Mouse (Mus musculus) adrenal gland, postnatal 4 days (tissue): ENCODE data around the gene Aldh8a1. TPM values are rescaled to one million over a fixed set of nuclear protein-coding genes. Genes with fewer than 3 reads are reported as not detected.
"Not testable (repeated sequence)": the region's sequence is repeated elsewhere in the genome, so short reads cannot be mapped to it uniquely, and the experiment has no call there.

Experiments
- DNase-seq, 2 experiments: peaks; one replicate each; pipeline ENCODE4 v3.0.0; 2021 to 2022; ENCODE audit warnings: low spot score in 2 of 2, mixed read lengths in 2 of 2
- total RNA-seq, 2 experiments: library from RNA; stranded (reverse); gene quantifications; 2 replicates each; pipeline ENCODE4 v1.2.3; 2021

Aldh8a1 gene
- total RNA-seq, 2 experiments from 2014 or later = 0.78 to 11.8 TPM

- DNase-seq = no peak
Measured at GRCm38 (mm10) chr10:21366471-21366870, 10.6 kb upstream of the Aldh8a1 start.

GRCm38 (mm10) chr10:21367481-21367880, 9.6 kb upstream of the Aldh8a1 start:
- DNase-seq = no peak

DNA sequence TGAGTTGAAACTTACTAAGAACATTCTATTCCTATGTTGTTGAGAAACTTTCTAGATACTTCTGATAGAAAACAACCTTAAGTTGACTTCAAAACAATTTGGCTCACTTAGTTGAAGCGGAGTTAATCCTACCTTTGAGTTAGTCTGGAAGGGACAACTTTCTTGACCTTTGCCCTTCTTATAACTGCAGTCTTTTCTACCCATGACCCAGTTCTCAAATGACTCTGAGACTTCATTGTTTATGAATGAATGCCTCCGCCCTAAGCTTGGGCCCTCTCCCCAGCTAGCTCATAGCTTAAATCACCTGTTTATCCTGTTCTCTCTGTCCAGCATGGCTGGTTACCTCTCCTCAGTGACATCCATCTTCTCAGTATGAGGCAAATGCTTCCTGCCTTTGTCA, 7.5 kb upstream of the Aldh8a1 start:
- DNase-seq = no peak

- DNase-seq = no peak
Measured at GRCm38 (mm10) chr10:21372271-21372670, 4.8 kb upstream of the Aldh8a1 start.

DNA sequence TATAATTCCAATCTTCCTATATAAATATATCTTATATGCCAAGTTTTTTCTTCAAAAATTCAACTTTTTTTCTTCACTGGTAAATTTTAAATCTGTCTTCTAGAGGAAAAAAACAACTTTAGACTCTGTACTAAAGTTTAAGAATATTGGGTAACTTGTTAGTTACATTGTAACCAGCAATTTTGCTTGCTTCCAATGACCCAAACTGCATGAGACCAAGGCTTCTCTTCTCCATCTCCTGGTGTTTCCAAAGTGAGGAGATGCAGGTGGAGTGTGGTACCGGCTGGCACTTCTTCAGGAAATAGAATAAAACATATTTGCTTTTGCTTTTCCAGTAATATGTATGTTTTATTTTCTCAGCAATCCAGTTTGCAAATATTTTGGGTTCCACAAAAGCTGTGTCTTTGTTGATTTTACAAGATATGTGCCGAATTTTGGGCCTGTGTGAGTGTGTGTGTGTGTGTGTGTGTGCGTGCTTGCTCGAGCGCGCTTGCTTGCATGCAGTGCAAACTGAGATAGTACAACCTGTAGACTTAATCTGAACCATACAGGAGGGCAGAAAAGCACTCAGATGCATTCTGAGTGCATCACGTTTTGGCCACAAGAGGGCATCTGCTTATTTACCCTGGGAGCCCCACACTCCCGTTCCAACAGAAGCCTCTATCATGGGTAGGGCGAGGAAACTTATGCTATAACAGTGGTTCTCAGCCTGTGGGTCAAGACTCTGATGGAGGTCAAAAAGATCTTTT, 1.3 kb downstream of the Aldh8a1 start:
- no peak for DNase-seq

DNA sequence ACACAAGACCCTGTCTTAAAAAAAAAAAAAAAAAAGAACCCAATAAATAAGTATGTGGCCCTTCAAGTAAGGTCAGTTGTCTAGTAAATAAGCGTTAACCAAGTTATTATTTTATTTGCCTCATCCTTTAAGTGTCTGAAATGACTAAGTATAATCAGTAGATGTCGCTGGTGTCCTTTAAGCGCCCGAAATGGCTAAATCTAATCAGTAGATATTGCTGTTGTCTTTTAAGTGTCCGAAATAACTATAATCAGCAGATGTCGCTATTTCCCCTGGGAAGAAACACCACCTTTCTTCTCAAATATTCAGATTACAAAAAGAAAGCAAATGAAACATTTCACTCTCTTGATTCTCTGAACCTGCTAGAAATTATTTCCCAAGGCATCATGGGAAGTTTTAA, 5.8 kb downstream of the Aldh8a1 start:
- DNase-seq = no peak

DNA sequence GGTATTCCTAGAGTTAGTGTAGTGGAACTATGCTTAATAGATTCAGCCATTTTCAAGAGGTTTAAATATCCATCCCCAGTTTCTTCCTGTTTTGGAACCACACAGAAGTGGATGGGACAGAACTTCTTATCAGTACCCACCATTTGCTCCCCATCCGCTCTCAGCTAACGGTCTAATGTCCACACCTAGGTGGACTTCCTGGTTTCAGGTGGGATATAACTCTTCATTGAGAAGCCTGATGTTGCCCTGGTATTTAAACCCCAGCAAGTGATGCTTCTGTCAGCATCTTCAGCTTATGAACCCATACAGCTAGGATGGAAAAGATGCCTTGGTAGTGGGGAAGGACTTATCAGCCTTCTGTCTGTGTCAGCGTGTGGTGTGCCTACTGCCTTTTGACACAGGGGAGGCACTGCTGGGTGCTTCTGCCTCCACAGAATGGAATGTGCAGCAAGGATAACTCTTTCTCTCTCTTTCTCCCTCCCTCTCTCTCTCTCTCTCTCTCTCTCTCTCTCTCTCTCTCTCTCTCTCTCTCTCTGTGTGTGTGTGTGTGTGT, 8.1 kb downstream of the Aldh8a1 start:
- DNase-seq = no peak

- no peak for DNase-seq
Measured at GRCm38 (mm10) chr10:21389075-21389474, 12.0 kb downstream of the Aldh8a1 start.

DNA sequence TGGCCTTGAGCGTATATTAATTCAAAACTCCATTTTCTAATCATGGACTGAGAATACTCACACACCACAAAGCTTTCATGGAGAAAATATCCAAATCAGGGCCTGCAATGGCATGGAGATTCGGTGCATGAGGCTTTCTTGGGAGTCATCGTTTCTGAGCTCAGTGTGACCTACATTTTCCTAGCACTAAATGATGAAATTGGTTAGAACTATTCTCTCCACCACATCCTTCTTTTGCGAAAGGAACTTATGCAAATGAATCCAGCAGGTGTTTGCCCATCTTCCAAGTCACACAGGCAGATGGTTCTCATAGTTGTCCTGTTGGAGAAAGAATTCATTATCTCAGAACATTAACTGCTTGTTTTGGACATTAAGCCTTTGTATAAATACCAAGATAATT, 13.3 kb downstream of the Aldh8a1 start:
- no peak for DNase-seq

DNA sequence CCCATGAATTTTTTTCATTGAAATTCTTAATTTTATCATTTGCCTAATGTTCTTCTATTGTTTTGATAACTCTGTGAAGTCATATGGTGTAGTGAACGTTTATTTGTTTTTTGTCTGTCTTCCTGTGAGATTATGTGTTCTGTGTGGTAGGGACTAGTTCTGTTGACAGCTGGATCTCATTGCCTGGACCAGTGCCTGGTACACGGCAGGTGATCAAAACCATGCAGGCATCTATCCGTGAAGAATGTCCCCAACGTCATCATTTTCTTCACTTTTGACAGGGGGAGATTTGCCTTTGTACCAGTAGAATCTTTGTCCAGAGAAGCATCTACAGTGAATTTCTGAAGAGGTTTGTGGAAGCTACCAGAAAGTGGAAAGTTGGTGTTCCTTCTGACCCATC, 14.2 kb downstream of the Aldh8a1 start:
- no peak for DNase-seq

GRCm38 (mm10) chr10:21393390-21393789, 16.3 kb downstream of the Aldh8a1 start:
- no peak for DNase-seq

DNA sequence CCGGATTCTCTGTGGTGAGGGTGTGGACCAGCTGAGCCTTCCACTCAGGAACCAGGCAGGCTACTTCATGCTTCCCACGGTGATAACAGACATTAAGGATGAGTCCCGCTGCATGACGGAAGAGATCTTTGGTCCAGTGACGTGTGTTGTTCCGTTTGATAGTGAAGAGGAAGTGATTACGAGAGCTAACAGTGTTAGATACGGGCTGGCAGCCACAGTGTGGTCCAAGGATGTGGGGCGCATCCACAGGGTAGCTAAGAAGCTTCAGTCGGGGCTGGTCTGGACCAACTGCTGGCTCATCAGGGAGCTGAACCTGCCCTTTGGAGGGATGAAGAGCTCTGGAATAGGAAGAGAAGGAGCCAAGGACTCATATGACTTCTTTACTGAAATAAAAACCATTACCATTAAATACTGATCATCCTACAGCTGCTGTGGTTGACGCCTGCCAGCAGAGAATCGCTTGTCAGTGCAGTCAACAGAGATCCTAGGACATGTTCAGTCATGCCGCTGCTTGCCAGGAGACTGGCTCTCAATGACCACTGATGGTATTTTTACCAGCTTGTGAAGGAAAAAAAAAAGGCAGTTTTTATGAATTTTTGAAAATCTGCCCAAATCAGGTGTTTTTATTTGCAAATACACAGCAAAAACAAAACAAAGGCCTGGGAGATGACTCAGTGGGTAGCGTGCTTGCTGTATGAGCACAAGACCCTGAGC, 18.5 kb downstream of the Aldh8a1 start:
- no peak for DNase-seq

- not testable (repeated sequence) for DNase-seq
Measured at GRCm38 (mm10) chr10:21398873-21399425, 21.9 kb downstream of the Aldh8a1 start.

DNA sequence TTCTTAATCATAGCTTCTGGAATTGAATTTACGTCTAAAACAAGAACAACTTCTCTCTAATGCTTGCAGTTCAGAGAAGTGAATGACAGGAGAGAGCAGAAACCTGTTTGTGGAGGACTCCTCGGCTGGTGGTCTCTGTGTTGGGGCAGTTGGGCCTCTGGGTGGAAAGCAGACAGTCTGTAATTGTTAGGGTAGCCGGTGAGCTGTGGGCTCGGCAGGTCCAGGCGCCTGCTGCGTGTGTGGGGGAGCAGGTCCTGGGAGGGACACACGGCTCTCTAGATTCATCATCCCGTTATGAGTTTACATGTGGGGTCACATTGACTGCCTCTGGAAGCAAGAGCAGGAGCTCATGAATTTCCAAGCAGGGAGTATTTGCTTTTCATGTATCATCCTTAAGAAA, 22.5 kb downstream of the Aldh8a1 start:
- DNase-seq = no peak

GRCm38 (mm10) chr10:21400031-21400430, 22.9 kb downstream of the Aldh8a1 start:
- DNase-seq = no peak

DNA sequence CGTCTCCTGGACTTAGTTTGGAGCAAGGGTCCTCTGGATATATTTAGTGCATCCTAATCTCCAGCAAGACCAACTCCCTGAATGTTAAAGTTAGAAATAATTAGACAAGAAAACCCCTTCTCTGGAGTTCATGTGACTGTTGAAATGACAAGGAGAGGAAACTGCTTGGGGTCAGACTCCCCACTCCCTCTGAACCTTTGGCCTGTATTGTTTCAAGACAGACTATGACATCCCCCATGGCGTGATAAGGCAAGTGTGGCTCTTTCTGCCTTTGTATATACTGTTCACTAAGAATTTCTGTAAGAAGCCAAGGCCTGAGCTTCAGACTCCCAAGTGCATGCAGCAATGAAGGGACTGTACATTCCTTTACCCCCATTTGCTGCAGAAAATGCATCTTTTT, 23.4 kb downstream of the Aldh8a1 start:
- no peak for DNase-seq

- DNase-seq = no peak
Measured at GRCm38 (mm10) chr10:21401259-21401658, 24.2 kb downstream of the Aldh8a1 start.

GRCm38 (mm10) chr10:21404822-21405221, 27.7 kb downstream of the Aldh8a1 start:
- no peak for DNase-seq

DNA sequence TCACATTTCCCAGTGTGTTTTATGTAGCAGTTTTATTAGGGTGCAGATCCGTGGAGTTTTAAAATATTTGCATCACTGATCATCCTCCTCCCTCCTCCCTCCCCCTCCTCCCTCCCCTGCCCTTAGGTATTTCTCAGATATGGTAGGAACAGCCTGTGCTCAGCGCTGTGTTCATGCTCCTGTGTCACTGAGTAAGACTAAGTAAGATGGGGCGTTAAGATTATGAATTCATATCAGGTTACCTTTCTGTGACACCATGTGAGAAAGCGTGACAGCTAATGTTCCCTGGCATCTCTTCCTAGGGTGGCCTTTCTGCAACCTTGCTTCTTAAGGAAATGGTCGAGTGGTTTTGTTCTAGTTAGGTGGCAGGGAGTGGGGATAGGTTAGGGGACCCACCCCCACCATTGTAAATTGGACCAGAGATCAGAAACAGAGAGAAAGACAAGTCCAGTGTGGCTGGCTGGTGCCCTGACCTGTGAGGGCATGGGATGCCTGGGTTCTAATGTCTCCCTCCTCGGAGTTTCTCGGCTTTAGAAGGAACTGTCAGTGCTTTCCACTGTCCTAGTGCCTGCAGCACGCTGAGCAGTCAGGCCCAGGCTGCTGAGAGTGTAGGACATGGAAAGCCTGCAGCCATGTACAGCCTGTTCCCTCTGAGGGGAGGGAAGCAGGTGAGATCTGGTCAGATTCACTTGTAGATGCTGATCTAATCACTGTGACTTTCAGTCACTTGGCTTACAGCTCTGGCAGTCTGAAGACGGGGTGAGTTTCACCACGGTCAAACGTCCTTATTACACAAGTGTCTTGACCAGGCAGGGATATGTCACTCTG, 28.8 kb downstream of the Aldh8a1 start:
- no peak for DNase-seq

DNA sequence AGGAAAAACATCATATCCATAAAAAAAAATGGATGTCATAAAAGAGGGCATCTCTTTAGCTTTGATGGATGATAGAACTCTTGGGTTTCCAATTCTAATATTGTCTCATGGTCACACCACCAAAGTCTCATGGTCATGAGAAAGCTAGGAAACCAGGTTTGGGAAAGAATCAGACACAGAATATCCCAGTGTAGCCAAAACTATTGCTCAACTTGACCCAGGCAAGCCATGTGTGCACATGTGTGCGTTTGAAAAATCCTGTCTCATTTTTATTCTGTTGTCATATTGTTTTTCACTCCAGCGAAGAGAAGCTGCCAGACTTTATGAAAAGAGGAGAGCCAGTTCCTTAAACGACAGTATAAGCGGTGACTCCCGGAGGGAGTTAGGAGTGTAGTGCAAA, 33.6 kb downstream of the Aldh8a1 start:
- DNase-seq = no peak

GRCm38 (mm10) chr10:21411621-21412205, 34.6 kb downstream of the Aldh8a1 start:
- DNase-seq = no peak
